Mouse (Mus musculus) forebrain, embryonic 10.5 days (tissue): ENCODE data around the gene 4833427G06Rik. TPM values are rescaled to one million over a fixed set of nuclear protein-coding genes. Genes with fewer than 3 reads are reported as not detected.
A peak's percentile ranks its signal among the peaks of the same experiment; 100 is the strongest.

ENCODE experiments used
- DNase-seq: peaks from one replicate; pipeline ENCODE4 v3.0.0-alpha.2; 2017; ENCODE audit warnings: low spot score; ENCODE audit errors: extremely low spot score
- H3K27ac ChIP-seq: fragments of 300-500 bp; sonication (generic); 2 replicates; pipeline ENCODE4 v1.5.1; 2016; ENCODE audit warnings: mild to moderate bottlenecking
- H3K27me3 ChIP-seq: fragments of 300-500 bp; sonication (generic); 2 replicates; pipeline ENCODE4 v1.6.1; 2016; ENCODE audit warnings: mild to moderate bottlenecking; ENCODE audit not compliant: poor library complexity, severe bottlenecking
- H3K36me3 ChIP-seq: fragments of 300-500 bp; sonication (generic); replicated peaks from 2 replicates; pipeline ENCODE4 v1.6.1; 2016; ENCODE audit warnings: mild to moderate bottlenecking, moderate library complexity
- H3K4me1 ChIP-seq: fragments of 300-500 bp; sonication (generic); 2 replicates; pipeline ENCODE4 v1.6.1; 2016
- H3K4me3 ChIP-seq: fragments of 300-500 bp; sonication (generic); 2 replicates; pipeline ENCODE4 v1.5.1; 2016; ENCODE audit warnings: mild to moderate bottlenecking, moderate library complexity
- H3K9me3 ChIP-seq: fragments of 300-500 bp; sonication (generic); 2 replicates; pipeline ENCODE4 v1.6.1; 2016; ENCODE audit warnings: mild to moderate bottlenecking, moderate library complexity
- WGBS: fragments of 180-500 bp; shearing (Covaris S2); methylation state at CpG from one replicate; pipeline ENCODE4 v1.1.7; 2016; 5-methylcytosine and 5-hydroxymethylcytosine counted together
- microRNA counts: library from miRNA; unstranded; fragments of <30 nt; microRNA quantifications from one replicate; lab custom pipeline; 2017
- microRNA-seq: library from miRNA; unstranded; fragments of <30 nt; microRNA quantifications from one replicate; pipeline ENCODE4, GENCODE M21; 2017
- polyA plus RNA-seq: library from polyadenylated mRNA; unstranded; fragments of >200 nt; fragmentation: Nextera tagmentation; extraction: Ambion mirVana; gene quantifications from 2 replicates; pipeline ENCODE4 v1.2.1, GENCODE M21; 2016

4833427G06Rik gene
- polyA plus RNA-seq, 1 experiment from 2014 or later = not detected

DNA sequence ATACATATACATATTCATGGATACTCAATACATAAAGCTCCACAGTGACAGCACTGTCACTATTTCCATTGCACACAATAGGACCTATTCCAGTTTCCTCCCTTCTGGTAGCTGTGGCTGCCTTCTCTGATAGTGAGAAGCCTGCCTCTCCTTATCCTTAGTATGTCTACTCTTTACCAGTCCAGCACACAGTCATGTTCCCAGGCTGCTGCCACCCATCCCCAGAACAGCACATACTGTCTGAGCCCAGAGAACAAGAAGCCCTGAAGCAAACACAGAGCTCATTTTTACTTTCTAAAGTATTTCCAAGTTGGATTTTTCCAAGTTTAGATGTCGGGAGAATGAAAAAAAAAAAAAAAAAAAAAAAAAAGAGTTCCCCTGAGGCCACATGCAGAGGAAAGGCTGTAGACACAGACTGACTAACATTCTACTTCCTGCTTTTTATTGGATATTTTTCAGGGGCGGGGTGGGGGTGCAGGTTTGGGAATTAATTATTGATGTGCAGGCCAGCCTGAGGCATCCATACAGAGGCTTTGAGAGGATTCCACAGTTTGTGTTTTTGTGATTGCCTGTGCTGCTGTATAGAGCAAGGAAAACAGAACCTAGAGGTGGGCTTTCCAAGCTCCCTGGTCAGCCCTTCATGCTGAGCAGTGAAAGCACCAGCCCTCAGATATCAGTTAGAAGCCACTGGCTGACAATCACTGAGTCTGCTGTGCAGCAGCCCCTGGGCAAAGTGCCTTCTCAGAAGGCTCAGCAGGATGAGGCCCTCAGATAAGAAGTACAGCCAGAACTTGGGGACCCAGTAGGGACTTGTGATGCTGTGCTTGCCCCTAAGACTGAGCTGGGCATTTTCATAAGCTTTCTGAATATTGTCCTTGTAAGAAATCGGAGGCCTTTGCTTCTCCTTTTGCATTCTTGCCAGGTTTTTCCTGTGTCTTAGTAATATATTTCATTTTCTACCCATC lies 45.2 kb downstream of the 4833427G06Rik start:
- no peaks in the 10 kb centered on the region for H3K4me1 ChIP-seq

GRCm38 (mm10) chr9:51052180-51052579 lies 49.7 kb downstream of the 4833427G06Rik start:
- Histone ChIP-seq H3K36me3 (no peaks in the 10 kb centered on the region), H3K27ac (no peak overlapping the region), H3K4me3 (no peak overlapping the region), H3K9me3 (no peaks in the 10 kb centered on the region), H3K27me3 (no peaks in the 10 kb centered on the region), H3K4me1 (no peaks in the 10 kb centered on the region)
- WGBS = 75% methylated on average over 3 of the region's 3 CpGs
- no peak for DNase-seq

More for the DNA sequence above, 45.2 kb downstream of the 4833427G06Rik start:
- H3K36me3 ChIP-seq = no peaks in the 10 kb centered on the region
- H3K4me3 ChIP-seq = no peak overlapping the region
- H3K27me3 ChIP-seq = no peaks in the 10 kb centered on the region
- DNase-seq = no peak
- no peak overlapping the region for H3K27ac ChIP-seq
- WGBS = 72% methylated on average over 3 of the region's 3 CpGs
- H3K9me3 ChIP-seq = no peaks in the 10 kb centered on the region

DNA sequence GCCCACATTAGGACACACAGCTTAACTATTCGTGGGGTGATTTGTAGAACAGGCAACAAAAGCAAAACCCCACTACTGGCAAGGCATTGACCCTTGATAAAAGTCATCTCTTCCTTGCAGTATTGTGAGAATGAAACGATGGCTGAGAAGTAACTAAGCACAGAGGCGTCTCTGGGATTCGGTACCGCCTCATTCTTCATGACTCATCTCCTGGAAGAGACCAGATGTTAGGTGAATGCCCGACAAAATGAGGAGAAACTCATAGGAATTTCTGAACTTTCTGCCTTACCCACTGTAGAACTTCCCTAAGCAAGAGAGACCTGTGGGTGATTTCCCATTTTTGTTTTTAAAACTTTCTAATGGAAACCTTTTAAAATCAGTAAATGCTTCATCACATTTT lies 59.7 kb downstream of the 4833427G06Rik start:
- no peak for DNase-seq
- H3K27me3 ChIP-seq = no peaks in the 10 kb centered on the region
- no peak overlapping the region for H3K27ac ChIP-seq
- WGBS = 92% methylated on average over 6 of the region's 6 CpGs
- no peaks in the 10 kb centered on the region for H3K36me3 ChIP-seq
- no peaks in the 10 kb centered on the region for H3K9me3 ChIP-seq
- H3K4me3 ChIP-seq = no peak overlapping the region
- H3K4me1 ChIP-seq = no peaks in the 10 kb centered on the region

DNA sequence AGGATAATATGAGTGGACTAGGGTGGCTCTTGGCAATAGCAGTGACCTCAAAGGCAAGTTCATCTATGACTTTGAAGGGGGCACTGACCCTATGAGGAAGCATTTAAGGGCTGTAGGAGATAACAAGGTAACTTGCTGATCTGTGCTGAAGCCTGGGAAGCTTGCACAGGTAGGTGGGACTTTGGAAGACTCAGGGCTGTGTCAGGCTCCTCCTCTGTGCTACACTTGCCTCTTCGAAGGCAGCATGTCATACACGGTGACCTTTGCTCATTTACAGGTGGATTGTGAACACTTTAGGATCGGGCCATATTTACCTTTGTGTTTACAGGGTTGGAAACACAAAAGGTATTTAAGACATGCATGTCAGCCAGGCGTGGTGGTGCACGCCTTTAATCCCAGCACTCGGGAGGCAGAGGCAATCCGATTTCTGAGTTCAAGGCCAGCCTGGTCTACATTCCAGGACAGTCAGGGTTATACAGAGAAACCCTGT lies 60.3 kb downstream of the 4833427G06Rik start:
- WGBS = 92% methylated on average over 7 of the region's 7 CpGs
- H3K4me1 ChIP-seq = no peaks in the 10 kb centered on the region
- H3K27ac ChIP-seq = no peak overlapping the region
- no peak overlapping the region for H3K4me3 ChIP-seq
- no peak for DNase-seq
- H3K9me3 ChIP-seq = no peaks in the 10 kb centered on the region
- no peaks in the 10 kb centered on the region for H3K36me3 ChIP-seq
- no peaks in the 10 kb centered on the region for H3K27me3 ChIP-seq

DNA sequence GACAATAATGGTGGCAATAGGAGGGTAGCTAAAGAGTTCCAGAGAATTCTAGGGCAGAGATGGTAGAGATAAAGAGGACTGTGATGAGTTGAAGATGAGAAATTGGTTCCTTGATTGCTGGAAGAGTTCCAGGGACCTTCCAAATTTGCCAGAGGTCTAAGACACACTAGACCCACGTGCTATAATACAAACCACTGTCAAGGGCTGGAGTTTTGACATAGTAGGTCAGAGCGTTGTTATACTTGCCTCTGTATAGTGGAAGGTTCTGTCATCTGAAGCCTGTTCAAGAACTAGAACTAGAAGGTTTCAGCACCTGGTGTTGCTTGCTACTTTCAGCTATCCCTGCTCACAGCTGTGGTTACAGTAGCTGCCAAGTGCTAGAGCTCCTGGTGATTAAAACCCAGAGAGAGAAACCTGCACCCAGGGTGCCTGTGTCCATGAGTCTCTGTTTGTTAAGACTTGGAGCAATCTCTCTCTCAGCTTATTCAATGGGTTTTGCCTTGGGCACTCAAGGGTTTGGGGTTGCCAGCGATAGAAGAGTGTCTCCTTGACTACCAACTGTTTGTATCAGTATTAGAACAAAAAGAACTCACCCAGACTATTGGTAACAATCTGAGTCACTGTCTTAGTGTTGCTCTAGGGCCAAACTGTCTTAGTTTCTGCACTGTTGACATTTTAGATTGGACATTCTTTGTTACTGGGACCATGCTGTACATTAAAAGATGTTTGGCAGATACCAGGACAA lies 68.9 kb downstream of the 4833427G06Rik start:
- Histone ChIP-seq H3K36me3 (no peaks in the 10 kb centered on the region), H3K4me3 (no peak overlapping the region), H3K27ac (no peak overlapping the region), H3K9me3 (no peaks in the 10 kb centered on the region), H3K4me1 (no peaks in the 10 kb centered on the region), H3K27me3 (no peaks in the 10 kb centered on the region)
- no peak for DNase-seq
- 84% methylated on average over 3 of the region's 3 CpGs for WGBS

- H3K4me3 ChIP-seq = no peak overlapping the region
- no peaks in the 10 kb centered on the region for H3K36me3 ChIP-seq
Measured at GRCm38 (mm10) chr9:51032291-51032690, 69.6 kb downstream of the 4833427G06Rik start.

DNA sequence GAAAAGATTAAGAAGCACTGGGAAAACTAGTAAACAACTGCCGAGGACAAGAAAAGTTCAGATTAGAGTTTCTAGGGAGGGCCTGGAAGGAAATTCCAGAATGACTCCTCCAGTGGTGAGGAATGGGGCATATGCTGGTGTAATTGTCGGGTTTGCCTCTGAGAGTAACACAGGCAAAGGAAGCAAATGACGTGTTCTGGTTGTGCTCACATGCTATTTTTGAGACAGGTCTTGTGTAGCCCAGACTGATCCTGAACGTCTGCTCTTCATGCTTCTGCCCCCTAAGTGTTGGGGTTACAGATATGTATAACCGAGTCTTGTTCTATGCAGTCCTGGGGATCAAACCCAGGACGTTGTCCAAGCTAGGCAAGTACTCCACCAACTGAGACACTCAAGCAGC lies 70.3 kb downstream of the 4833427G06Rik start:
- no peaks in the 10 kb centered on the region for H3K36me3 ChIP-seq
- WGBS = 76% methylated on average over 6 of the region's 6 CpGs

More at GRCm38 (mm10) chr9:51032291-51032690, 69.6 kb downstream of the 4833427G06Rik start:
- Histone ChIP-seq H3K27me3 (no peaks in the 10 kb centered on the region), H3K27ac (no peak overlapping the region), H3K4me1 (no peaks in the 10 kb centered on the region), H3K9me3 (no peaks in the 10 kb centered on the region)
- no peak for DNase-seq
- 79% methylated on average over 8 of the region's 8 CpGs for WGBS

More for the DNA sequence above, 70.3 kb downstream of the 4833427G06Rik start:
- H3K9me3 ChIP-seq = no peaks in the 10 kb centered on the region
- DNase-seq = no peak
- H3K4me3 ChIP-seq = no peak overlapping the region
- no peaks in the 10 kb centered on the region for H3K4me1 ChIP-seq
- no peak overlapping the region for H3K27ac ChIP-seq
- H3K27me3 ChIP-seq = no peaks in the 10 kb centered on the region

MicroRNAs encoded within 50 kb of the gene (microRNA counts, 519-probe panel; counts per million panel counts)
- microRNA mmu-miR-34b-3p (lab: Ali Mortazavi, UCI) = 341 counts per million, percentile 65 among the panel's probes with 10 or more counts
- 341 counts per million, percentile 65 among the panel's probes with 10 or more counts for microRNA mmu-miR-34b-5p (lab: Ali Mortazavi, UCI)
- 341 counts per million, percentile 65 among the panel's probes with 10 or more counts for microRNA mmu-miR-34c (lab: Ali Mortazavi, UCI)

Small RNAs within 50 kb of the gene (microRNA-seq; reads per million reads assigned to microRNA genes)
- gene Mir34b = 51.8 reads per million, percentile 42 among the genes with 10 or more reads in this experiment
- gene Mir34c = 1,371 reads per million, percentile 76 among the genes with 10 or more reads in this experiment

Other genes starting within 250 kb of the 4833427G06Rik start
- gene Sik2, start 93.0 kb downstream of the 4833427G06Rik start, polyA plus RNA-seq = 18.2 and 19.2 TPM in 2 replicates
- not detected in 2 replicates for gene Btg4, start 41.2 kb downstream of the 4833427G06Rik start, polyA plus RNA-seq
- gene Layn, start 25.0 kb downstream of the 4833427G06Rik start, polyA plus RNA-seq = 1.4 and 2.0 TPM in 2 replicates
- not detected in 2 replicates for gene Gm32742, start 63.4 kb upstream of the 4833427G06Rik start, polyA plus RNA-seq
- gene Pou2af1, start 111.6 kb upstream of the 4833427G06Rik start, polyA plus RNA-seq = not detected in 2 replicates
- 1.6 and 1.8 TPM in 2 replicates for gene Colca2, start 176.5 kb upstream of the 4833427G06Rik start, polyA plus RNA-seq
- not detected in 2 replicates for gene 1810046K07Rik, start 226.8 kb upstream of the 4833427G06Rik start, polyA plus RNA-seq